Mouse (Mus musculus): Measurements from ENCODE around the gene Kdm3a.
A peak's percentile ranks its signal among the peaks of the same experiment; 100 is the strongest.

Kdm3a gene

DNA sequence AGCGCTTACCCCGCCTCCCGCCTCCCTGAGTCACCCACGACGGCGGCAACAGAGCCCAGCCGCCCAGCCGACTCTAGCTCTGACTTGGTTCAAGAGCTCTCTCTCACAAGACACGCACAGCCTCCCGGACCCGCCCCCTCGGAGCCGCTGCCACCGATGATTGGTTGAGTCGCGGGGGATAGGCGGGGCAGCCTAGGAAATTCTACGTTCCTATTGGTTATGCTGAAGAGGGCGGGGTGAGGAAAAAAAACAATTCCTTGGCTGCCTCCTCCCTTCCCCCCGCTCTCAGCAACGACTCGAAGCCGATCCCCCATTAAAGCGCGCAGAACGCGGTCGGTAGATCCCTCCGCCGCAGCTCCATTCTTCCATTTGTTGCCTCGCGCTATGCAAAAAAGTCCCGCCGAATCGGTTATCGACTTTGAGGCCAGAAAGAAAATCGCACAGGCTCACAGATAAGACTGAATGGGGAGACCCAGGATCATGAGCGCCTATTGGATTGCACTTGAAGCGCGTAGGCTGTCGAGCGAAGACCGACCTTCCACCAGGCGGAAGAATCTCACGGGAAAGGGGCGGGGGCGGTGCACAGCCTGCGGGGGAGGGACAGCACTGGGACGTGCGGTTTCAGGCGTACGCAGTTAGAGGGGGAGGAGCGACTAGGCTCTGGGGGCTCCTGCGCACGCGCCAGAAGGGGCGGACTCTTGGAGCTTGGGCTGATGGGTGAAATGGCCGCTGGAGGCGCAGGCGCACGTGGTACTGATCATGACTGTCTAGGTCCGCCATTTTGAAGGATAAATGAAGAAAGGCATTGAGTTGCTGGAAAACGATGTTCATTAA is at the start of gene Kdm3a:
Kdm3a (minus strand) TSS at position 162 of the 834 bp plus-strand sequence.
- peak; percentile 98 to 99 for DNase-seq (ENCODE audit: low spot score in 2 of 2)

GRCm38 (mm10) chr6:71678891-71679290 is 46.1 kb upstream of the Kdm3a start:
- no peak for DNase-seq (ENCODE audit: low spot score in 2 of 2)

- no peak for DNase-seq (ENCODE audit: low spot score in 2 of 2)
These were observed 40.4 kb upstream of the Kdm3a start for GRCm38 (mm10) chr6:71673166-71673565.

- DNase-seq (ENCODE audit: low spot score in 2 of 2): no peak
These were observed 31.7 kb upstream of the Kdm3a start for GRCm38 (mm10) chr6:71664511-71664910.

GRCm38 (mm10) chr6:71658290-71658689 is 25.5 kb upstream of the Kdm3a start:
- no peak for DNase-seq (ENCODE audit: low spot score in 2 of 2)

DNA sequence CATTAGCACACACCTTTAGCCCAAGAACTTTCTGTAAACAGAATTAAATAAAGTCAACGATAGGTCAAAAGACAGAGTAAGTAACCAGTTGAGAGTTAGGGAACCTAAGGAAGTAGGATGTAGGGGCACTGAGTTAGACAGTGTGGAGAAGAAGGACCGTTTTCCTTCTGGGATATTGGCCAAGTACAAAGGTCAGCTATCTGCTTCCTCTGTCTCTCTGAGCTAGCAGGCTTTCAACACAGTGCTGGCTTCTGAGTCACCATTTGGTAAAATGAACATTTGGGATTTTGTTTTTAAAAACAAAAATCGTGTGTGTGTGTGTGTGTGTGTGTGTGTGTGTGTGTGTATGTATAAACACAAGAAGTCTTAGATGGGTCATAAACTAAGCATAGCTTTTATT is 23.0 kb upstream of the Kdm3a start:
- DNase-seq (ENCODE audit: low spot score in 2 of 2): no peak

GRCm38 (mm10) chr6:71651868-71652267 is 19.1 kb upstream of the Kdm3a start:
- DNase-seq (ENCODE audit: low spot score in 2 of 2): no peak

DNA sequence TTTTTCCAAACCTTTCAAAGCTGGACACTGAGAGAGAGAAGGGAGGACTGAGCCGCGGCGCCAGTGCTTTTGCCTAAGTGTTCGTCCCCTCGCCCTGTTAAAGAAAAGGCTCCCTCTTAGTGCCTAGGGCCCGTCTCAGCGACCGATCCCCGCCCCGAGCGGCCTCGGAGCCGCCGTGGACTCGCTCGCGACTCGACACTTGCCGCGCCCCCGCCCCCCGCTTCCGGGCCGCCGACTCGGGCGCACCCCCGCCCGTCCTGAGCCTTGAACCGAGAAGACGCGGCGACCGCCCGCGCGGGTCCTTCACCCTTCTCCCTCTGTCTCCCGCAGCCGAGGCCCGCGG is 333 bp downstream of the Kdm3a start:
- no peak for DNase-seq (ENCODE audit: low spot score in 2 of 2)

DNA sequence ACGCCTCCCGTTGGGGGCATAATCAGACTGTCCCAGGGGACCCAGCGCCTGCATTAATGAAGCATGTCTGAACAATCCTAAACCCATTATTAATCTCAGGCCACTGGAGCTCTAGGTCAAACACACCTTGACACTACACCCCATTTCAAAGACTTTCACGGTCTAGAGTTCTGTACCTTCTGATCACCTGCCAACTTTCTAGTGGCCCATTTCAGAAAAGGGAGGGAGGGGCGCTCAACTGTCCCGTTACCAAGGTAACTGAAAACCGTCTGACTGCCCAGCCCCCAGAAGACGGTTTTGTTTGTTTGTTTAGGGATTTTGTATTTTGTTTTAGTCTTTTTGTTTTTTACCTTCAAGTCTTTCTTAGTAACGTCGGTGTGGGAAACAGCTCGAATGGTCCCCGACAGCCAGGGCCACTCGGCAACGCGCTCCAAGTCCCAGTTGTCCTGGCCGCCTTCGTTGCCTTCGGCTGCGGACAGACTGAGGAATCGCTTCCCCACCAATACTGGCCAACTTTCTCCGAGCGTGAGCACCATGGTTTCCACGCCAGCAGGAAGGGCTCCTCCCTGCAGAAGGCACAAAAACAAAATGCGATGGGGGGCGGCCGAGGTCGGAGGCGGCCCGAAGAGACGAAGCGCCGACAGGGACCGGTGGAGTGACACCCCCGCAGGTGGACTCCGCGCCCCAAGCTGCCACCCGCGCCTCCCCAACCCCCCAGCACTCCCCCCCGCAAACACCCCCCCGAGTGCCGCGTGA is 906 bp downstream of the Kdm3a start:
- peak; percentile 45 to 47 for DNase-seq (ENCODE audit: low spot score in 2 of 2)

- DNase-seq (ENCODE audit: low spot score in 2 of 2): no peak
These were observed 1.6 kb downstream of the Kdm3a start for GRCm38 (mm10) chr6:71631196-71631595.

DNA sequence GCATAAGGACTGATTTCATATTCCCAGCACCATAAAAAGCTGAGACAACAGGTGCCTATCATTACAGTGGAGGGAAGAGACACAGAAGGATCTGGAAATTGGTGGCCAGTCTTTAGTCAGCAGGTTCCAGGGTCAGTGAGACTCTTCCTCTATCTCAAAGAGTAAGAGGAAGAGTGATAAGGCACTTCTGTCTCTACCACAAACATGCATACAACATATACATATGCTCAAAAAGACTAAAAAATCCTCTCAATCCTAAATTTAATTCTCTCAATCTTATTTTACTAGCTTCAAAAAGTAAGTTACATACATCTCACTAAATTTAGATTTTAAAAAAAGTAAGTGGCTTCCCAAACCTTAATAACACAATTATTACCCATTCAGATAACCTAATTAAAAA is 5.5 kb downstream of the Kdm3a start:
- no peak for DNase-seq (ENCODE audit: low spot score in 2 of 2)

DNA sequence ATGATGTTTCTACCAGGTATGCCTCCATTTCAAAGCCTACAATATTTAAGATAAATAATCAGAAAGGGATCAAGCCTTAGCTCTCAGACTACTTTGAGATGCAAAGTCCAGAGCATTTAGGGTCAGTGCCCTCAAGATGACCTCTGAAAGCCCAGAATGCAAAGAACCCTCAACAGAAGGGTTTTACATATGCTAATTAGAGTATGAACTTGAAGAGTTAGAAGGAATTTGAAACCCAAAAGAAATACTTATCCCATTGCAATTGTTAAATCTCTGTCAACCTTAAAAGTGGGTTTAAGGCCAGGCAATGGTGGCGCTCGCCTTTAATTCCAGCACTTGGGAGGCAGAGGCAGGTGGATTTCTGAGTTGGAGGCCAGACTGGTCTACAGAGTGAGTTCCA is 6.8 kb downstream of the Kdm3a start:
- DNase-seq (ENCODE audit: low spot score in 2 of 2): no peak

- DNase-seq (ENCODE audit: low spot score in 2 of 2): no peak
These were observed 8.1 kb downstream of the Kdm3a start for GRCm38 (mm10) chr6:71624723-71625122.

GRCm38 (mm10) chr6:71621981-71622380 is 10.8 kb downstream of the Kdm3a start:
- no peak for DNase-seq (ENCODE audit: low spot score in 2 of 2)

- DNase-seq (ENCODE audit: low spot score in 2 of 2): no peak
These were observed 11.2 kb downstream of the Kdm3a start for GRCm38 (mm10) chr6:71621551-71621950.

DNA sequence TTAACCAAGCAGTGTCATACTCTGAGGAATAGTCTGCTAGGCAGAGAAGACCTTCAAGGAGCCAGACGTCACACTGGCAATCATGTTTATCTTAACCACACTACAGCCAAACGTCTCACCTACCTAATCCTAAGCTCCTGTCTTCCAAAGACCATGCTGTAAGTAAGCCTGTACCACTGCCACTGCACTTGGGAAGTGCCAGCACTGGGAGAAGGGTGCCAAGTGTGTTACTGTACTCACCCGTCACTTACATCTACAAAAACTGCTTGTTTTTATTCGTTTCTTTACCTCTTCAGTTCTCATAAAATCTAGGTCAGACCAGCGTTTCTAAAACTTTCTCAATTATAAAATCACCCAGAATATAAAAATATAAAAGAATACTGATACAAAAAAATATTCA is 15.8 kb downstream of the Kdm3a start:
- DNase-seq (ENCODE audit: low spot score in 2 of 2): no peak

DNA sequence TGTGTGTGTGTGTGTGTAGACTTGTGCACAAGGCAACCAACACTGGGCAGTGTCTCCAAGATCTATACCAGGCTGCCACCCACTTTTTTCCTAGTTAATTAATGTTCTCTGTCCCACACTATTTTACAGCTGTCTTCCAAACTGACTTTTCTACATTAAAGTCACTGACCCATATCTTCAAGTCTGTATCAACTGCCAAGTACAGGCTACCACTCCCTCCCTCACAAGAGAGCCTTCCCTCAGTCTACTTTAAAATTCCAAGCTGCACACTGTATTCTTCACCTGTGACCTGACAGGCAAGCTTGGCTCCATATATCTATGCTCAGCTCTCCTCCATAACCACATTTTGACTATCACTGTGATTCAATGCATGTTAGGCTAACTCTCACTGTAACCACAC is 19.6 kb downstream of the Kdm3a start:
- DNase-seq (ENCODE audit: low spot score in 2 of 2): no peak

DNA sequence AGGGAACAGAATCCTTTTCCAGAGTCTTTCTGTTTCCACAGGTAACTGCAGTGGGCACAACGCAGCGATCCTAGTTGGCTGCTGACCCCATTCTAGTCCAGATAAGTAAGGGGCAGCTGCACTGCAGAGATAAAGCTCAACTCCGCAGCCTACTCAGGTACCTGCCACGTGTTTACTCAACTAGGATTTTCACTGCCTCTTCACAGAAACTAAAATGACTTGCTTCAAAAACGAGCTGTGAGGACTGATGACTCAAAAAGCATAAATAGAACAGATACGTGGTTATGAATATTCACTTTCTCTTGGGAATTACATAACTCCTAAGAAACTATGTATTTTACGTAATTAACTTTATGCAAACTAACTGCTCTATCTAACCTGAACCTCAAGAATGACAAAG is 22.8 kb downstream of the Kdm3a start:
- DNase-seq (ENCODE audit: low spot score in 2 of 2): peak in 1 of 2 experiments; percentile 45

DNA sequence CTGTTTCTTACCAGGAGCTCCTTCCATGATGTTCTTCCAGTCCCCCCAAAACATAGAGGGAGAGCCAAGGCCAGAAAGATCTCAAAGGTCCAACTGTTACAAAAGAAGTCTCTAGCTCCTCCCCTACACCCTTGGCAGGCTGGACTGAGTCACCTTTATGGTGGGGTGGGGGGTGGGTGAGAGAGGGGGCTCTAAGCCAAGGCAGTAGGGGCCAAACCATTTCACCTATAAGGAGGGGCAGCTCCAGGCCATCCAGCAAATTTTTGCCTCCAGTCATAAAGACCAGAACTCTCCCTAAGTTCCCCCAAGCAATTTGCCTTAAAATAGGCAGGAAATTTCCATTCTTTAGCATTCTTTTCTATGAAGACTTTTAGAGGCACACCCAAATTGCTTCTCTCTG is 23.8 kb downstream of the Kdm3a start:
- DNase-seq (ENCODE audit: low spot score in 2 of 2): no peak

DNA sequence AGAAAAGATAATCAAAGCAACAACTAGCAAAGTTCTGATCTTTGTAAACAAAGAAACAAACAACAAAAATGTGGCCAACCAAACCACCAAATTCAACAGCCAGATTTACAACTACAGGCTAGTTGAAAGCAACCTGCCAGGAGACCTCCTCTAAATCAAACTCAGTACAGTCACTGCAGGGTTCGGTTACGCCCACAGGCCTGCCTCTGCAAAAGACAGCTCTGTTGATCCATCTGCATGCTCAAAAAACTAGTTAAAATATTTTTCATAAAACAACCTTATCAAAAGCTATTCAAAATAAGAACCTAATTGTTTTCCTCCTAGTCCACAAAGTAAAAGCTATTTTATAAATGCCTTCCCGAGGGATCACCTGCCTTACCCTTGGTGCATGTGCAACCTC is 25.0 kb downstream of the Kdm3a start:
- peak in 1 of 2 experiments; percentile 41 for DNase-seq (ENCODE audit: low spot score in 2 of 2)

DNA sequence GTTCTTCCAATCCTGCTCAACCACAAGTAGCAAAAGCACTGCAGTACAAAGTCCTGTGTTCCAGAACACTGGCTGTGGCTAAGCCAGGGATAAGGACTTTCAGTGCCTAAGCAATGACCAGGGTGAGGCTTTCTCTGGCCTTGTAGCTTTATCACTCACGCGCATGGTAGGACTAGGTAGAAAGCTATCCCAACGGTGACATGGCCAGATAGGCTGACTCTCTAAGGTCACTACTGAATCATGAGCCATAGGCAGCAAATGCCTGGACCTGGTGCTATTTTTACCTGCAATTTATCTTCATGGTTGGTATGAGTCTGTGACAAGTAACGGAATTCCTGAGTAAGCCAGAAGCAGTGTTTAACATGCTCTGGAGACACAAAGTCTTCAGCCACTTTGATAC is 42.6 kb downstream of the Kdm3a start:
- DNase-seq (ENCODE audit: low spot score in 2 of 2): no peak

GRCm38 (mm10) chr6:71589401-71589800 is 43.4 kb downstream of the Kdm3a start:
- no peak for DNase-seq (ENCODE audit: low spot score in 2 of 2)

- no peak for DNase-seq (ENCODE audit: low spot score in 2 of 2)
These were observed 49.6 kb downstream of the Kdm3a start for GRCm38 (mm10) chr6:71583198-71583597.

Measured in frontal cortex, postnatal 36 days (tissue).